Mouse (Mus musculus): Measurements from ENCODE around the gene Cwf19l2. TPM values are rescaled to one million over a fixed set of nuclear protein-coding genes. Genes with fewer than 3 reads are reported as not detected.
"Not testable (repeated sequence)": the region's sequence is repeated elsewhere in the genome, so short reads cannot be mapped to it uniquely, and the experiment has no call there.

Gene Cwf19l2
- 14.2 and 14.5 TPM in 2 replicates for polyA plus RNA-seq (2015; fragmentation: Nextera tagmentation; extraction: Ambion mirVana)

DNA sequence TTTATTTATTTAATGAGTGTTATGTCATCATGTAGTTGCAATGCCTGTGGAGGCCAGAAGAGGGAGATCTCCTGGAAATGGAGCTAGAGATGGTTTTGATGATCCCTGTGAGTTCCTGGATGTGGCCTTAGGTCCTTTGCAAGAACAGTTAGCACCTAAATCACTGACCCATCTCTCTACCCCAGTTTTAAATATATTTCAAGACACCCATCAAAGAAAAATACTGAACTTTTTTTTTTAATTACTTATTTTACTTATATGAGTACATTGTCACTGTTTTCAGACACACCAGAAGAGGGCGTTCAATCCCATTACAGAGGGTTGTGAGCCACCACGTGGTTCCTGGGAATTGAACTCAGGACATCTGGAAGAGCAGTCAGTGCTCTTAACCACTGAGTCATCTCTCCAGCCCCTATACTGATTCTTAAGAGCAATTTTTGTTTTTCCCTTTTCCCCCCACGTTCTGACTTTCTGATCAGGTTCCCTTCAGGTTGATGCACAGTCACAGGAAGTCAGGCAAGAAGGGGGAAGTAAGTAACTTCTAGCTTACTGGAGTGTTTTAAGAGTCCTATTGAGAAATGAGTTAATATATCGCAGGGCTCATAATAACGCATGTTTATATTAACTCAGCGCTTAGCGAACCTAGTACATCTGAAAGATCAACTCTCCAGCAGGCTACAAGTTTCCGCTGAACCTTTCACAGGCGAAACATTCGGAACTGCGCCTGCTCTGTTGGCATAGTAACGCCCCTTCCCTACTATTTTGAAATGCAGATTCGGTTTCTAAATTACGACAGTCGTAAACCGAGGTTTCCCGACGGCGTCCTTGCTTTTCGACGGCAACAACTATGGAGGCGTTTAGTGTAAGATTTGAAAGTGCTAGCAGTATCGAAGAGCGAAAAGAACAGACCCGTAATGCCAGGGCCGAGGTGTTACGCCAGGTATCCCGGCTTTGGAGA, at the start of gene Cwf19l2:
Gene Cwf19l2 (plus strand): TSS at position 342 of the 958 bp plus-strand sequence.
- no peaks in the 10 kb centered on the region for H3K36me3 ChIP-seq (ENCODE audit: control insufficient read depth, insufficient read depth, low read length)
- H3K9ac ChIP-seq (ENCODE audit: low read length), result peak within 1 kb of the TSS; percentile 78
- ATAC-seq (ENCODE audit: low read depth), result peak; percentile 96
- WGBS, result under 1% methylated on average over 28 of the region's 28 CpGs
- H3K4me1 ChIP-seq (replicated peaks; ENCODE audit: control insufficient read depth, insufficient read depth, low read length), result no peaks in the 10 kb centered on the region
- H3K27ac ChIP-seq (ENCODE audit: low read length), result peak within 1 kb of the TSS; percentile 75
- H3K27me3 ChIP-seq (ENCODE audit: control insufficient read depth, insufficient read depth, low read depth, low read length), result no peaks in the 10 kb centered on the region
- peak within 1 kb of the TSS; percentile 77 for H3K4me2 ChIP-seq (ENCODE audit: low read depth, low read length)
- peak within 1 kb of the TSS; percentile 76 for H3K4me3 ChIP-seq (ENCODE audit: low read length)
- no peaks in the 10 kb centered on the region for H3K9me3 ChIP-seq (ENCODE audit: control insufficient read depth, low read length)

DNA sequence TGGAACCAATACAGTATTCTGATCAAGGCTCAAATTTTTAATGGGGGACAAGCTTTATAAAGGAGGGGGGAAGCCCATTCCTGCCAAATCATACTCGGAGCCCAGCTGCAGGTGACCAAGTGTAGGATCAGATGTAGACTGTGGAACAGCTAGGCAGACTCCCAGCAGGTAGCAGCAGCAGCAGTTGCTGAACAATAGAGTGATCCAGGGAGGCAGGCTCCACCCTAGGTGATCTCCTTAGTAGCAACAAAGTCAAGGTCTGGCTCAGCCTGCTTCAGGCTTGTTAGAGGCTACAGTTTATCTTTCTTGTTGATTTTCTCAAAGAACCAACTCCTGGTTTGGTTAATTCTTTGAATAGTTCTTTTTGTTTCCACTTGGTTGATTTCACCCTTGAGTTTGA, 27.1 kb upstream of the Cwf19l2 start:
- WGBS, result 64% methylated on average over 1 of the region's 1 CpGs
- H3K36me3 ChIP-seq (ENCODE audit: control insufficient read depth, insufficient read depth, low read length); H3K4me3 ChIP-seq (ENCODE audit: low read length); H3K27ac ChIP-seq (ENCODE audit: low read length); H3K9me3 ChIP-seq (ENCODE audit: control insufficient read depth, low read length); H3K4me1 ChIP-seq (replicated peaks; ENCODE audit: control insufficient read depth, insufficient read depth, low read length); H3K4me2 ChIP-seq (ENCODE audit: low read depth, low read length); H3K9ac ChIP-seq (ENCODE audit: low read length); H3K27me3 ChIP-seq (ENCODE audit: control insufficient read depth, insufficient read depth, low read depth, low read length); ATAC-seq (ENCODE audit: low read depth): not testable (repeated sequence)

DNA sequence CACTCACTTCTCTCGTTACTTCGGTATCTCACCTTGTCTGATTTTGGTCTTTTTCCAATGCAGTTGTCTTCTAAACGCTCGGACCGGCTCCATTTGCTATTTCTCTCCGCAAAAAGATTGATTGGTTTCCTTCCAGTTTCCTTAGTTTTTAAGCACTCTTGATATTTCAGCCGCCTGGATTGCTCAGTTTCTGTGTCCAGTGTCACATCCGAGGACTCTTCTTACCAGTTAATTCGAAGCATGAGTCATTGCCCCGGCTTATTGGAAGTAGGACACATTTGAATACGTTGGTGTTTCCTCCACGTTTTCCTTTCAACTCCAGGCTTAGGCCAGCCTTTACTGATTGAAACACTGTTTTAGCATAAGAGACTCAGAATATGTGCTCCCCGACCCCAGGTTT, 980 bp downstream of the Cwf19l2 start:
- ATAC-seq (ENCODE audit: low read depth), result peak; percentile 16; the same call in 1 of the 2 replicates
- Histone ChIP-seq H3K9ac (ENCODE audit: low read length) (peak overlapping the region; percentile 78), H3K4me1 (replicated peaks; ENCODE audit: control insufficient read depth, insufficient read depth, low read length) (no peaks in the 10 kb centered on the region), H3K27ac (ENCODE audit: low read length) (peak overlapping the region; percentile 75), H3K27me3 (ENCODE audit: control insufficient read depth, insufficient read depth, low read depth, low read length) (no peaks in the 10 kb centered on the region), H3K4me3 (ENCODE audit: low read length) (peak overlapping the region; percentile 76), H3K4me2 (ENCODE audit: low read depth, low read length) (peak overlapping the region; percentile 77), H3K36me3 (ENCODE audit: control insufficient read depth, insufficient read depth, low read length) (no peaks in the 10 kb centered on the region), H3K9me3 (ENCODE audit: control insufficient read depth, low read length) (no peaks in the 10 kb centered on the region)
- 1% methylated on average over 13 of the region's 13 CpGs for WGBS

DNA sequence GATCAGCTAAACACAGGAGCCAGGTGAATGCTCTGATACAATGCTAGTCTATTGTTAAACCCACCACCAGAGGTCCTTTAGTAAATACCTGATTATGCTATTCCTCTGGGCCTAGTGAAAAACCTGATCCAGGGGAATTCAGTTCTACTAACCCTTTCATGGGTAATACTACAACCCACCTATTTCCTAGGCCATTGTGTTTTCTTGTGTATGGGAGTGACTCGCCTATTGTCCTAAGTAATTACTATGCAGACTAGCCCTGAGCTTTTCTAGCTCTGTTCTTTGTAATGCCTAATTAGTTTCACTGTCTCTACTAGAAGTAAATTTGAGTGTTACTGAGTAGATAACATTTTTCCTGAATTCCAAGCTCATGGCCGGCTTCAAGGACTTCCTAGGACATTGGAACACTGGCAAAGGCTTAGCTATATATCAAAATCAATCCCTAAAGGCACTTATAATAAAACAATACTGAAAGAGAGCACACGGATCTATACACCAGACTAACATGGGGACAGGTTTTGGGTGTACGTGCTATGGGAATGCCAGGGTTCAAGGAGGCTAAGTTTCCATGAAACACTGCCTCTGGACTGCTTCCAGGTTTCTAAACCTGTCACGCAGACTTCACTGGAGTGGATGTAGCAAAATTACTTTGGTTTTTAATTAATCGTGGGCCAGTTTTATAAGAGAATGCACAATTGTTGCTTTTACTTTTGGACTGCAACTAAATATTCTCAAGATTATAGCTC, 36.3 kb downstream of the Cwf19l2 start:
- H3K9me3 ChIP-seq (ENCODE audit: control insufficient read depth, low read length); H3K4me2 ChIP-seq (ENCODE audit: low read depth, low read length); H3K4me3 ChIP-seq (ENCODE audit: low read length); H3K36me3 ChIP-seq (ENCODE audit: control insufficient read depth, insufficient read depth, low read length); H3K27me3 ChIP-seq (ENCODE audit: control insufficient read depth, insufficient read depth, low read depth, low read length); H3K9ac ChIP-seq (ENCODE audit: low read length); H3K4me1 ChIP-seq (replicated peaks; ENCODE audit: control insufficient read depth, insufficient read depth, low read length); ATAC-seq (ENCODE audit: low read depth); H3K27ac ChIP-seq (ENCODE audit: low read length): not testable (repeated sequence)
- WGBS, result 88% methylated on average over 6 of the region's 6 CpGs

DNA sequence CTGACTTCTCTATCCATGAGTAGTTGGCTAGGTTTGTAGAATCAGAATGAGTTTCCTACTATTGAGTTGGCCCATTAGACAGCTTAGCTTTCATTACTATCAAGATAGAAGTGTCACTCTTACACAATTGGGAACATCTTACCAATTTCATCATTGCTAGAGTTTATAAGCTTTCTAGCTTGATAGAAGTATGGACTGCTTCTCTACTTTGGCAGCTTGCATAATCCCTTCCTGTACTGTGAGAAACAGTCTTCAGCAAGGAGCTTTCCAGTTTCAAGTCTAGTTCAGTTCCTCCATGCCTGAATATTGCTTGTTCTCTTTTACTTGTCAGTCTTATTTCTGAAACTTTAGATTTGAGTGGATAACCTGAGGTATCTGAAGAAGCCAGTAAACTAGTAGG, 68.5 kb downstream of the Cwf19l2 start:
- Histone ChIP-seq H3K36me3 (ENCODE audit: control insufficient read depth, insufficient read depth, low read length) (peaks cover 4% of the 10 kb centered on the region; the same call in 1 of the 2 replicates), H3K27me3 (ENCODE audit: control insufficient read depth, insufficient read depth, low read depth, low read length) (no peaks in the 10 kb centered on the region), H3K4me1 (replicated peaks; ENCODE audit: control insufficient read depth, insufficient read depth, low read length) (no peaks in the 10 kb centered on the region), H3K4me3 (ENCODE audit: low read length) (no peak overlapping the region), H3K9ac (ENCODE audit: low read length) (no peak overlapping the region), H3K9me3 (ENCODE audit: control insufficient read depth, low read length) (no peaks in the 10 kb centered on the region), H3K27ac (ENCODE audit: low read length) (no peak overlapping the region), H3K4me2 (ENCODE audit: low read depth, low read length) (no peak overlapping the region)
- no peak for ATAC-seq (ENCODE audit: low read depth)

DNA sequence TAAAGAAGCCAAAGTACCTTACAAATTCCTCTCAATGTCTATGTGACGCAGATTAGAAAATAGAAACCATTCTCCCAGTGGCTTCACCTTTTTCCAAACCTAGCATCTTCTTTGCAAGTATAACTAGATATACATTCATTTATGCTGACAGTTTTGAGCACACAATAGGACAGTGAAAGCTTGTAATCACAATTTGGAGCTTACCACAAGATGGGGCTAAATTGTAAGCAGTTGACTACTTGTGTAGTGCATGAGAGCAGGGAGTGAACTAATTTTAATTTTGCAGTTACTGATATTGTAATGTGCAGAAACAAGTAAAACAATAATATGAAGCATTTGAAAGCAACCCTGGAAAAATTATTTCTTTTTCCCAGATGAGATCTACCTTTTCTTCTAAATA, 115.3 kb downstream of the Cwf19l2 start:
- Histone ChIP-seq H3K4me3 (ENCODE audit: low read length) (no peak overlapping the region), H3K27me3 (ENCODE audit: control insufficient read depth, insufficient read depth, low read depth, low read length) (no peaks in the 10 kb centered on the region), H3K9ac (ENCODE audit: low read length) (no peak overlapping the region), H3K4me2 (ENCODE audit: low read depth, low read length) (no peak overlapping the region), H3K9me3 (ENCODE audit: control insufficient read depth, low read length) (no peaks in the 10 kb centered on the region), H3K27ac (ENCODE audit: low read length) (no peak overlapping the region), H3K36me3 (ENCODE audit: control insufficient read depth, insufficient read depth, low read length) (no peaks in the 10 kb centered on the region), H3K4me1 (replicated peaks; ENCODE audit: control insufficient read depth, insufficient read depth, low read length) (no peaks in the 10 kb centered on the region)
- WGBS, result 90% methylated on average over 1 of the region's 1 CpGs
- no peak for ATAC-seq (ENCODE audit: low read depth)

DNA sequence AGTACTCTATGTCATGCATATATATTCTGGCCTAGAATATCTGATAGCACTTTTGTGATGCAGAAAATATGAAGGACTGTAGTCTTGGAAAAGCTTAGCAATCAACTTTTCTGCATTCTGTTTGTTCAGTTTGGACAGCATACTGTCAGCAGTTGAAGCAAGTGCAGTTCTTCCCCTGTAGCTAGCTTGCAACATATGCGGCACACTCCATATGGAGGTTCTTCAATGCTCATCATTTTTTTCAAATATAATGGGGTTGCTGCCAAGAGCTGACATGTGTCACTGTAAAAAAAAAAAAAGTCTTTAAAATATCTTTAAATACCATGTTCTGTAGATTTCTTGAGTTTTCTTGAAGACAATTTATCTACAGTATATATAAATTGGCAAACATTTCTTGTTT, 115.8 kb downstream of the Cwf19l2 start:
- WGBS, result 79% methylated on average over 1 of the region's 1 CpGs

DNA sequence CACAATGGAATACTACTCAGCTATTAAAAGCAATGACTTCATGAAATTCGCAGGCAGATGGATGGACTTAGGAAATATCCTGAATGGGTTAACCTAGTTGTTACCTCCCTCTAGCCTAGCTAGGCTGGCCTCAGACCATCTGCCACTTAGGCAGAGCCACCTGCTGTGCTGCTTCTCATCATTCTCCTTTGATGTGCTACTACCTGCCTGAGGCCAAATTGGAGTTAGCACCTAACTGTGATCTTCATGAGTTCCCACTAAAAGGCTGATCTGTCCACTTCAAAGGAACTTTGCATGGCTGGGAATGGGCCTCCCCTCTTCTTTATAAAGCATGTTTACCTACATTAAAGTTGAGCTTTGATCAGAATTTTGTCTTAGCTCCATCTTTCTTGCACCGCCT, 117.6 kb downstream of the Cwf19l2 start:
- Histone ChIP-seq H3K27me3 (ENCODE audit: control insufficient read depth, insufficient read depth, low read depth, low read length) (no peaks in the 10 kb centered on the region), H3K36me3 (ENCODE audit: control insufficient read depth, insufficient read depth, low read length) (no peaks in the 10 kb centered on the region), H3K4me2 (ENCODE audit: low read depth, low read length) (no peak overlapping the region), H3K4me1 (replicated peaks; ENCODE audit: control insufficient read depth, insufficient read depth, low read length) (no peaks in the 10 kb centered on the region), H3K4me3 (ENCODE audit: low read length) (no peak overlapping the region), H3K9me3 (ENCODE audit: control insufficient read depth, low read length) (no peaks in the 10 kb centered on the region), H3K9ac (ENCODE audit: low read length) (no peak overlapping the region), H3K27ac (ENCODE audit: low read length) (no peak overlapping the region)
- ATAC-seq (ENCODE audit: low read depth), result no peak
- 75% methylated on average over 2 of the region's 2 CpGs for WGBS

More for the DNA sequence above, 115.8 kb downstream of the Cwf19l2 start:
- no peak overlapping the region for H3K9ac ChIP-seq (ENCODE audit: low read length)
- H3K4me1 ChIP-seq (replicated peaks; ENCODE audit: control insufficient read depth, insufficient read depth, low read length), result no peaks in the 10 kb centered on the region
- no peaks in the 10 kb centered on the region for H3K9me3 ChIP-seq (ENCODE audit: control insufficient read depth, low read length)
- ATAC-seq (ENCODE audit: low read depth), result no peak
- H3K27me3 ChIP-seq (ENCODE audit: control insufficient read depth, insufficient read depth, low read depth, low read length), result no peaks in the 10 kb centered on the region
- no peak overlapping the region for H3K27ac ChIP-seq (ENCODE audit: low read length)
- no peak overlapping the region for H3K4me3 ChIP-seq (ENCODE audit: low read length)
- no peak overlapping the region for H3K4me2 ChIP-seq (ENCODE audit: low read depth, low read length)
- no peaks in the 10 kb centered on the region for H3K36me3 ChIP-seq (ENCODE audit: control insufficient read depth, insufficient read depth, low read length)

All from lung, embryonic 16.5 days (tissue).